Mouse (Mus musculus): ENCODE data around the gene Utp15. TPM values are rescaled to one million over a fixed set of nuclear protein-coding genes. Genes with fewer than 3 reads are reported as not detected.

Utp15 gene
- total RNA-seq (2023), result 10 to 100 TPM; 13.0 to 22.1 TPM

GRCm38 (mm10) chr13:98262636-98263457, at the start of gene Utp15, which contains the start of gene Ankra2:
Utp15 (minus strand) TSS chr13:98263041.
Ankra2 (plus strand) TSS chr13:98263074.

GRCm38 (mm10) chr13:98279686-98280085, 16.8 kb upstream of the Utp15 start, which contains the start of gene Gm21976:
Gm21976 (plus strand) TSS chr13:98279887.

GRCm38 (mm10) chr13:98205771-98206545, 56.9 kb downstream of the Utp15 start, which contains the start of gene Arhgef28:
Arhgef28 (minus strand) TSS chr13:98206439.

Other genes with a start within 250 kb of the Utp15 start
- under 1 TPM; 0.42 to 0.84 TPM for gene Arhgef28, start 56.6 kb downstream of the Utp15 start, total RNA-seq (2023)
- 10 to 100 TPM; 19.2 to 22.2 TPM for gene Ankra2, start within 50 bp of the Utp15 start, total RNA-seq (2023)
- gene Gm21976, start 16.8 kb upstream of the Utp15 start, total RNA-seq (2023), result not detected
- 100 to 1,000 TPM; 248 to 272 TPM for gene Btf3, start 54.0 kb upstream of the Utp15 start, total RNA-seq (2023)
- gene Foxd1, start 91.2 kb upstream of the Utp15 start, total RNA-seq (2023), result not detected
- gene Gm10320, start 229.0 kb upstream of the Utp15 start, total RNA-seq (2023), result not detected

All from neutrophil, adult 59 days (primary cell).